Mouse (Mus musculus): ENCODE results near the gene Prdm10. TPM values are rescaled to one million over a fixed set of nuclear protein-coding genes. Genes with fewer than 3 reads are reported as not detected.

The Prdm10 gene
- total RNA-seq, 2 experiments from 2014 or later = 17.3 to 17.6 TPM

GRCm38 (mm10) chr9:31258237-31258636 is 22.1 kb upstream of the Prdm10 start:
- no peak for DNase-seq (ENCODE audit: extremely low spot score in 1 of 2, low spot score in 2 of 2)
- intact Hi-C loops (cut with DNase I) = no loop called here

- no peak for DNase-seq (ENCODE audit: extremely low spot score in 1 of 2, low spot score in 2 of 2)
- intact Hi-C loops (cut with DNase I) = no loop called here
Observed at GRCm38 (mm10) chr9:31260219-31260618, 20.1 kb upstream of the Prdm10 start.

GRCm38 (mm10) chr9:31262226-31263105 is 17.9 kb upstream of the Prdm10 start:
- no peak for DNase-seq (ENCODE audit: extremely low spot score in 1 of 2, low spot score in 2 of 2)
- intact Hi-C loops (cut with DNase I) = no loop called here

GRCm38 (mm10) chr9:31266013-31266659 is 14.2 kb upstream of the Prdm10 start:
- DNase-seq (ENCODE audit: extremely low spot score in 1 of 2, low spot score in 2 of 2) = peak; percentile 43 to 55
- intact Hi-C loops (cut with DNase I) = no loop called here

GRCm38 (mm10) chr9:31271221-31272015 is 8.9 kb upstream of the Prdm10 start:
- DNase-seq (ENCODE audit: extremely low spot score in 1 of 2, low spot score in 2 of 2) = no peak
- intact Hi-C loops (cut with DNase I) = no loop called here

GRCm38 (mm10) chr9:31272160-31272559 is 8.2 kb upstream of the Prdm10 start:
- no peak for DNase-seq (ENCODE audit: extremely low spot score in 1 of 2, low spot score in 2 of 2)
- intact Hi-C loops (cut with DNase I) = no loop called here

- no peak for DNase-seq (ENCODE audit: extremely low spot score in 1 of 2, low spot score in 2 of 2)
- intact Hi-C loops (cut with DNase I) = no loop called here
Observed at GRCm38 (mm10) chr9:31278651-31279050, 1.7 kb upstream of the Prdm10 start.

- intact Hi-C loops (cut with DNase I) = no loop called here
- no peak for DNase-seq (ENCODE audit: extremely low spot score in 1 of 2, low spot score in 2 of 2)
Observed at GRCm38 (mm10) chr9:31279306-31279705, 1.0 kb upstream of the Prdm10 start.

GRCm38 (mm10) chr9:31279885-31280365 is 413 bp upstream of the Prdm10 start:
- peak in 1 of 2 experiments; percentile 87 for DNase-seq (ENCODE audit: extremely low spot score in 1 of 2, low spot score in 2 of 2)
- intact Hi-C loops (cut with DNase I) = loop anchor here (2.0 to 10.0 kb wide), 2 partner anchors 69 to 105 kb away; partner anchors contain the start of gene Aplp2

- DNase-seq (ENCODE audit: extremely low spot score in 1 of 2, low spot score in 2 of 2) = peak in 1 of 2 experiments; percentile 92
- intact Hi-C loops (cut with DNase I) = loop anchor here (2.0 to 10.0 kb wide), 2 partner anchors 70 to 106 kb away; partner anchors contain the start of gene Aplp2
Observed at GRCm38 (mm10) chr9:31281011-31281662, 799 bp downstream of the Prdm10 start.

GRCm38 (mm10) chr9:31281663-31282015 is 1.3 kb downstream of the Prdm10 start:
- intact Hi-C loops (cut with DNase I) = loop anchor here (2.0 to 10.0 kb wide), 2 partner anchors 71 to 107 kb away; partner anchors contain the start of gene Aplp2
- DNase-seq (ENCODE audit: extremely low spot score in 1 of 2, low spot score in 2 of 2) = no peak

- intact Hi-C loops (cut with DNase I) = loop anchor here (10.0 kb wide), 1 partner anchor 108 kb away; no protein-coding TSS in a partner anchor
- no peak for DNase-seq (ENCODE audit: extremely low spot score in 1 of 2, low spot score in 2 of 2)
Observed at GRCm38 (mm10) chr9:31282536-31282935, 2.2 kb downstream of the Prdm10 start.

- no peak for DNase-seq (ENCODE audit: extremely low spot score in 1 of 2, low spot score in 2 of 2)
- intact Hi-C loops (cut with DNase I) = loop anchor here (10.0 kb wide), 1 partner anchor 108 kb away; no protein-coding TSS in a partner anchor
Observed at GRCm38 (mm10) chr9:31283044-31283443, 2.7 kb downstream of the Prdm10 start.

GRCm38 (mm10) chr9:31283911-31284310 is 3.6 kb downstream of the Prdm10 start:
- intact Hi-C loops (cut with DNase I) = loop anchor here (10.0 kb wide), 1 partner anchor 109 kb away; no protein-coding TSS in a partner anchor
- DNase-seq (ENCODE audit: extremely low spot score in 1 of 2, low spot score in 2 of 2) = no peak

GRCm38 (mm10) chr9:31290201-31290862 is 10.0 kb downstream of the Prdm10 start:
- peak in 1 of 2 experiments; percentile 16 for DNase-seq (ENCODE audit: extremely low spot score in 1 of 2, low spot score in 2 of 2)
- intact Hi-C loops (cut with DNase I) = no loop called here

GRCm38 (mm10) chr9:31291978-31292377 is 11.6 kb downstream of the Prdm10 start:
- no peak for DNase-seq (ENCODE audit: extremely low spot score in 1 of 2, low spot score in 2 of 2)
- intact Hi-C loops (cut with DNase I) = no loop called here

GRCm38 (mm10) chr9:31293208-31293607 is 12.9 kb downstream of the Prdm10 start:
- intact Hi-C loops (cut with DNase I) = no loop called here
- DNase-seq (ENCODE audit: extremely low spot score in 1 of 2, low spot score in 2 of 2) = no peak

- no peak for DNase-seq (ENCODE audit: extremely low spot score in 1 of 2, low spot score in 2 of 2)
- intact Hi-C loops (cut with DNase I) = no loop called here
Observed at GRCm38 (mm10) chr9:31295311-31295710, 15.0 kb downstream of the Prdm10 start.

All from left cerebral cortex, postnatal 10 days (tissue).